Mouse (Mus musculus): Measurements from ENCODE around the gene Agt.

DNA sequence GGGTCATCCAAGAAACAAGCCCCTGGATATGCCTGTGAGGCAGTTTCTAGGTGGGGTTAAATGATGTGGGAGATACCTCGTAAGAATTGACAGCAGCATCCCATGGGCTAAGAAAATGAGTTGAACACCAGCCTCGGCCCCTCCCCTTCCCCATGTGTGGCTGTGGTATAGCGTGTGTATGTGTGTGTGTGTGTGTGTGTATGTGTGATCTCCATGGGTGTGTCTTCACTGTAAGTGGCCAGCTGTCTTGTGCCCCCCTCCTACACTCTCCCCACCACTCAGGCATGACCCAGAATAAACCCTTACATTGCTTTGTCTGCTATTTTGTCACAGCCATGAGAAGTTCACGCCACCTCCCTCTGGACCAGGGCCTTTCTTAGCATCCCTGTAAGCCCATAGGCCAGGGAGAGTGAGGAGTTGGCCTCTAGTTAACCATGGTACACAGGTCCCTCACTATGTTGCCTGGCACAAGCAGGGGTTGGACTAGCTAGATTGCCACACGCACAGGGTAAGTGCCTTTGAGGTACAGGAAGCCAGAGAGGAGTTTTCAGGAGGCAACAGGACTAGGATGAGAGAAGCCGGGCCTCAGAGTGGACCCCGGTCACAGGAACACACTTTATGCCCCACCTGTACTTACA, 14.3 kb downstream of the Agt start:
- no peak for TF ChIP-seq ZC3H11A (IDR thresholded peaks at IDR 0.05; ENCODE audit: borderline replicate concordance, low read depth, low read length)
- TF ChIP-seq ZNF384 (IDR thresholded peaks at IDR 0.05; ENCODE audit: low read depth, low read length) = no peak
- TF ChIP-seq MAFK (IDR thresholded peaks at IDR 0.05; ENCODE audit: insufficient read depth, low read depth, low read length) = no peak
